Mouse (Mus musculus) urinary bladder, adult 18-20 months (tissue): ENCODE data around the gene Gm5538.

Experiments
- DNase-seq, 2 experiments: peaks; one replicate each; pipeline ENCODE4 v3.0.0; 2022; ENCODE audit warnings: low spot score in 2 of 2, mixed read lengths in 2 of 2

Gm5538 gene

DNA sequence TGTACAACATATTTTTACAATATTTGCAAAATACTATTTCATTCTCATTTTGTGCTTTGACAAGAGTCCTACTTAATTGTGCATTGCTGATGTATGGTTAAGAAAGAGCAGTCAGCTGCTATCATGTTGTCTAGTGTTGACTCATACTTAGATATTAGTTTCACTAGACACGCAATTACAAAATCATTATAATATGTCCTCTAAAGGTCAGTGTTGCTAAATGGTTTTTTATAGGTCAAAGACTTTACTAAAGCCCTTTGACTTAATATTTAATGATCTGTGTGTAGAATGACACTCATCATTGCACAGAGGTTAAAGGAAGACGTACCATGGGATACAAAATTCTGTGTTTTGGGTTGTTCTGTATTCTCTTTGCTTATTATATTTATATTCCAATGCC, at the start of gene Gm5538:
TSS of gene Gm5538 (plus strand) at position 301 of the 400 bp plus-strand sequence.
- no peak for DNase-seq

GRCm38 (mm10) chr3:59697391-59697790, 32.2 kb upstream of the Gm5538 start:
- DNase-seq, result no peak

GRCm38 (mm10) chr3:59702614-59703110, 26.9 kb upstream of the Gm5538 start:
- DNase-seq, result no peak

GRCm38 (mm10) chr3:59739866-59740265, 10.3 kb downstream of the Gm5538 start:
- no peak for DNase-seq

DNA sequence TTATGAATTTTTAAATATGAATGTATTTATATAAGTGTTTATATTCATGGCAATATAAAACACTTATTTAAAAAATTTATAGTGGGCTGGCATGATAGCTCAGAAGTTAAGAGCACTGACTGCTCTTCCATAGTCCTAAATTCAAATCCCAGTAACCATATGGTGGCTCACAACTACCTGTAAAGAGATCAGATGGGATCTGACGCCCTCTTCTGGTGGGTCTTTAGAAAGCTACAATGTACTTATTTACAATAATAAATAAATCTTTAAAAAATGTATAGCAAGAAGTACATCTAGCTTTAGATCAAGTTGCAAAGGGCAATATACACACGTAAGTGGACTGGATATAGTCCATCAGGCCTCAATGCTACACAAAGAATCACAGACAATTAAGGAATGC, 14.6 kb downstream of the Gm5538 start:
- DNase-seq, result no peak
